Mouse (Mus musculus): Measurements from ENCODE around the gene Dppa3. TPM values are rescaled to one million over a fixed set of nuclear protein-coding genes. Genes with fewer than 3 reads are reported as not detected.

The Dppa3 gene
- polyA plus RNA-seq, 1 experiment from 2014 or later = not detected

- Histone ChIP-seq H3K4me3 (ENCODE audit: low read length) (peak overlapping the region; percentile 52), H3K9me3 (replicated peaks; ENCODE audit: control insufficient read depth, low read length) (no peaks in the 10 kb centered on the region), H3K36me3 (ENCODE audit: control insufficient read depth, insufficient read depth) (no peaks in the 10 kb centered on the region), H3K27ac (ENCODE audit: low read length) (no peak overlapping the region), H3K9ac (ENCODE audit: low read length) (peak overlapping the region; percentile 37; the same call in 1 of the 2 replicates), H3K4me2 (ENCODE audit: low read depth, low read length) (peak overlapping the region; percentile 68), H3K27me3 (ENCODE audit: control insufficient read depth, insufficient read depth, low read length) (no peaks in the 10 kb centered on the region), H3K4me1 (ENCODE audit: control insufficient read depth, insufficient read depth, low read length) (peaks cover 6% of the 10 kb centered on the region; the same call in 1 of the 2 replicates)
- WGBS = 9% methylated on average over 19 of the region's 19 CpGs
- ATAC-seq (replicated peaks; ENCODE audit: extremely low read depth, insufficient read depth, low FRiP score) = peak; percentile 75; the same call in 1 of the 2 replicates
These were observed 43.4 kb downstream of the Dppa3 start for GRCm38 (mm10) chr6:122669406-122670200.

- H3K36me3 ChIP-seq (ENCODE audit: control insufficient read depth, insufficient read depth) = no peaks in the 10 kb centered on the region
- H3K9ac ChIP-seq (ENCODE audit: low read length) = no peak overlapping the region
- no peak overlapping the region for H3K27ac ChIP-seq (ENCODE audit: low read length)
- H3K4me3 ChIP-seq (ENCODE audit: low read length) = no peak overlapping the region
- ATAC-seq (replicated peaks; ENCODE audit: extremely low read depth, insufficient read depth, low FRiP score) = no peak
- no peaks in the 10 kb centered on the region for H3K9me3 ChIP-seq (replicated peaks; ENCODE audit: control insufficient read depth, low read length)
- peaks cover 6% of the 10 kb centered on the region; the same call in 1 of the 2 replicates for H3K4me1 ChIP-seq (ENCODE audit: control insufficient read depth, insufficient read depth, low read length)
- H3K27me3 ChIP-seq (ENCODE audit: control insufficient read depth, insufficient read depth, low read length) = no peaks in the 10 kb centered on the region
- H3K4me2 ChIP-seq (ENCODE audit: low read depth, low read length) = peak overlapping the region; percentile 68
- 36% methylated on average over 10 of the region's 10 CpGs for WGBS
These were observed 44.0 kb downstream of the Dppa3 start for GRCm38 (mm10) chr6:122670201-122670551.

GRCm38 (mm10) chr6:122670841-122671240, 44.6 kb downstream of the Dppa3 start:
- no peak for ATAC-seq (replicated peaks; ENCODE audit: extremely low read depth, insufficient read depth, low FRiP score)
- Histone ChIP-seq H3K4me3 (ENCODE audit: low read length) (no peak overlapping the region), H3K9ac (ENCODE audit: low read length) (no peak overlapping the region), H3K4me1 (ENCODE audit: control insufficient read depth, insufficient read depth, low read length) (peaks cover 6% of the 10 kb centered on the region; the same call in 1 of the 2 replicates), H3K4me2 (ENCODE audit: low read depth, low read length) (no peak overlapping the region), H3K9me3 (replicated peaks; ENCODE audit: control insufficient read depth, low read length) (no peaks in the 10 kb centered on the region), H3K27me3 (ENCODE audit: control insufficient read depth, insufficient read depth, low read length) (no peaks in the 10 kb centered on the region), H3K27ac (ENCODE audit: low read length) (no peak overlapping the region), H3K36me3 (ENCODE audit: control insufficient read depth, insufficient read depth) (no peaks in the 10 kb centered on the region)
- WGBS = 90% methylated on average over 4 of the region's 4 CpGs

- H3K9me3 ChIP-seq (replicated peaks; ENCODE audit: control insufficient read depth, low read length) = no peaks in the 10 kb centered on the region
- no peaks in the 10 kb centered on the region for H3K36me3 ChIP-seq (ENCODE audit: control insufficient read depth, insufficient read depth)
- WGBS = 26% methylated on average over 8 of the region's 8 CpGs
- no peak overlapping the region for H3K9ac ChIP-seq (ENCODE audit: low read length)
- 0 out of 2 replicates have a peak, but pooled peaks cover 2% of the 10 kb centered on the region for H3K4me1 ChIP-seq (ENCODE audit: control insufficient read depth, insufficient read depth, low read length)
- ATAC-seq (replicated peaks; ENCODE audit: extremely low read depth, insufficient read depth, low FRiP score) = no peak
- no peak overlapping the region for H3K4me3 ChIP-seq (ENCODE audit: low read length)
- H3K4me2 ChIP-seq (ENCODE audit: low read depth, low read length) = no peak overlapping the region
- H3K27me3 ChIP-seq (ENCODE audit: control insufficient read depth, insufficient read depth, low read length) = no peaks in the 10 kb centered on the region
- no peak overlapping the region for H3K27ac ChIP-seq (ENCODE audit: low read length)
These were observed 46.5 kb downstream of the Dppa3 start for GRCm38 (mm10) chr6:122672746-122673145.

Other genes with a start within 250 kb of the Dppa3 start
- gene Rimklb, start 127.6 kb upstream of the Dppa3 start, polyA plus RNA-seq (2015; fragmentation: Nextera tagmentation; extraction: Ambion mirVana) = 1.6 and 2.4 TPM in 2 replicates
- 28.2 and 32.0 TPM in 2 replicates for gene Mfap5, start 120.6 kb upstream of the Dppa3 start, polyA plus RNA-seq (2015; fragmentation: Nextera tagmentation; extraction: Ambion mirVana)
- not detected in 2 replicates for gene Aicda, start 72.6 kb upstream of the Dppa3 start, polyA plus RNA-seq (2015; fragmentation: Nextera tagmentation; extraction: Ambion mirVana)
- 4.6 and 5.0 TPM in 2 replicates for gene Apobec1, start 24.0 kb upstream of the Dppa3 start, polyA plus RNA-seq (2015; fragmentation: Nextera tagmentation; extraction: Ambion mirVana)
- 0.06 and 0.18 TPM in 2 replicates for gene Gdf3, start 16.3 kb upstream of the Dppa3 start, polyA plus RNA-seq (2015; fragmentation: Nextera tagmentation; extraction: Ambion mirVana)
- gene Nanog, start 81.1 kb downstream of the Dppa3 start, polyA plus RNA-seq (2015; fragmentation: Nextera tagmentation; extraction: Ambion mirVana) = 0.54 and 1.1 TPM in 2 replicates
- 10.5 and 10.9 TPM in 2 replicates for gene Slc2a3, start 175.2 kb downstream of the Dppa3 start, polyA plus RNA-seq (2015; fragmentation: Nextera tagmentation; extraction: Ambion mirVana)
- gene Foxj2, start 193.5 kb downstream of the Dppa3 start, polyA plus RNA-seq (2015; fragmentation: Nextera tagmentation; extraction: Ambion mirVana) = 6.1 TPM in 2 replicates
- 2.5 and 2.7 TPM in 2 replicates for gene C3ar1, start 229.8 kb downstream of the Dppa3 start, polyA plus RNA-seq (2015; fragmentation: Nextera tagmentation; extraction: Ambion mirVana)
- 51.1 and 51.7 TPM in 2 replicates for gene Necap1, start 248.1 kb downstream of the Dppa3 start, polyA plus RNA-seq (2015; fragmentation: Nextera tagmentation; extraction: Ambion mirVana)